Mouse (Mus musculus) splenic B cell, adult 2 months (primary cell): Measurements from ENCODE around the gene Olfr1157.

Source experiments
- DNase-seq: peaks from one replicate; pipeline ENCODE4 v3.0.0-alpha.2; 2011; ENCODE audit warnings: low read depth, low spot score
- H3K27me3 ChIP-seq: 2 replicates; pipeline ENCODE4 v1.6.1; 2012; ENCODE audit warnings: mild to moderate bottlenecking, low read length, moderate library complexity, mixed read lengths; ENCODE audit not compliant: control insufficient read depth, poor library complexity, insufficient read depth, severe bottlenecking
- H3K36me3 ChIP-seq: 2 replicates; pipeline ENCODE4 v1.6.1; 2012; ENCODE audit warnings: mild to moderate bottlenecking, low read length, moderate library complexity, mixed read lengths; ENCODE audit not compliant: control insufficient read depth, poor library complexity, insufficient read depth, severe bottlenecking

The Olfr1157 gene

DNA sequence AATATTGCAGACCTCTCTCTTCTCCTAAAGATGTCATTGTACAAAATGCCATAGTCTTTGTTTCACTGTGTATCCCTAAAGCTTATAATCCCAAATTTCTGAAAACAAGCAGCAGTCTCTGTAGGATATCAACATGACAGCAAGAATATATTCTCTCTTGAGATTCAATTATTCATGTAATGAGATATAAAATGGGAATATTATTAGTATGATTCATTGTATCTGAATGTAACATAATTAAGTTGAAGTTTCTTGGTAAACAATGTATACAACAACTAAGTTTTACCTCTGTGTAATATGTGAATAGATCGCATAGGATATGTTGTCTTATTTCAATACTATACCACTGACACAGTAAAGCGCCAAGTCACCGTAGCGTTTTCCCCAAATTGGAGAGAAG lies at the start of gene Olfr1157:
TSS of gene Olfr1157 (minus strand) at position 101 of the 400 bp plus-strand sequence.
- Histone ChIP-seq H3K36me3 (no peaks in the 10 kb centered on the region), H3K27me3 (no peaks in the 10 kb centered on the region)
- no peak for DNase-seq

DNA sequence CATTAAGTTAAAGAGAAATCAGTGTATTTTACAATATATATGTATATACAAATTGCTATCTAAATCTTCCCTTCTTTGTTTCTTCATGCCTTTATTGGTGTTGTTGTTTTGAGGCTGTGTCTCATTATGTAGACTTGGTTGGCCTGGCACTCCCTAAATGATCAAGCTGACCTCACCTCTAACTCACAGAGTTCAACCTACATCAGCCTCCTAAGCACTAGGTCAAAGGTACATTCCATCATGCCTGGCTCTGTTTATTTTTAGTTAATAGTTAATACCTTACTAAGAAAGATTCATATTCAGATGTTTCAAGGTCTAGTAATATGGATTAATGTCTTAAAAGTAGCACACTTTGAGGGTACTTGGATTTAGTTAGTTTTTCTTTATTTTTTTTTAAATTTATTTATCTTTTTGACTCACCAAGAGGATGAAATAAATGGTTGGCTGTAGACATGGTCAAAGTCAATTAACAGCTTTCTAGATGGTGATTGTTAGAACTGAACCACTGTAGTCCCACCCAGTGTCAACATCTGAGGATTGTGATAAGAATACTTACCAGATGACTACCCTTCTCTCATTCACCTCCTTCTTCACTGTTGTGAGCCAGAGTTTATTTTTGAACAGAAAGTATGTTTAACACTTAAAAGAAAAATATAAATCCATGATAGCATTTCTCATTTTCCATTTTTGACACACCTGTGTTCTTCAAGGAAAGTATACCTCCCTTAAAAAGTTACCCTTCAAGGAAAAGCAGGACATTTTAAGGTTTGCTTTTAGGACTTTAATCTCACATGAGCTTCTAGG lies 39.6 kb upstream of the Olfr1157 start, which contains the start of gene Olfr1160:
TSS of gene Olfr1160 (minus strand) at position 754 of the 804 bp plus-strand sequence.
- Histone ChIP-seq H3K27me3 (no peaks in the 10 kb centered on the region), H3K36me3 (no peaks in the 10 kb centered on the region)
- DNase-seq: no peak

DNA sequence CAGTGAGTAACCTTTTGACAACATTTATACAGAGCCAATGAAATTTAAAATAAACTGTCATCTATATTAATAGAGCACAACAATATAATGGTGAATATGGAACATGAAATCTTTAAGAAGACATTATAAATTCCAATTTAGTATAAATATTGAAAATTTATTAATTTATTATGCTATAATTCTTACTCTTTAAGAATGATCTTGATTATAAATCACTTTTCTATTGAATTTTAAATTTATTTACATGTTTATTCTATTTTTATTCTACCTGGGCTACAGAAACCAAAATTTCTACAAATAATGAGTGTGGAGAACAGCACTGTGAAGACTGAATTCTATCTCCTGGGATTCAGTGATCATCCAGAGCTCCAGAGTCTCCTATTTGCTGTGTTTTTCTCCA lies 21.7 kb upstream of the Olfr1157 start, which contains the start of gene Olfr1158:
TSS of gene Olfr1158 (plus strand) at position 301 of the 400 bp plus-strand sequence.
- Histone ChIP-seq H3K36me3 (no peaks in the 10 kb centered on the region), H3K27me3 (no peaks in the 10 kb centered on the region)
- no peak for DNase-seq

DNA sequence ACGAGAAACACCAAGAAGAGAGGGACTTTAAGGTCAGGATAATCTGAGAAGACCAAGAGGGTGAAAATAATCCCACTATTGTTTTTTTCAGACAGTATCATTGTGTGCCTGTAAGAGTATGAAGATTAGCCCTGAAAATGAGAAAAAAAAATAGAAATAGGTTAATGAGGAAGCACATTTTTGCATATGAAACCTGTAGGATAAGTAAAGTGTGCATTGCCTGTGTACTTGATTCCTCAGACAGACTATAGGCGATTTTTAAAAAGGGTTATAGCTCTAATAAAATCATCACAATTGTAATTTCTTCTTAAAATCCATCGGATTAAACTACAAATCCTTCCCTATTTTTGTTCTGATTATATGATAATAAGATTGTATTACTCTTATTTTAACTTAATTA lies 6.5 kb upstream of the Olfr1157 start, which contains the start of gene Olfr74:
TSS of gene Olfr74 (minus strand) at position 101 of the 400 bp plus-strand sequence.
- H3K36me3 ChIP-seq: no peaks in the 10 kb centered on the region
- DNase-seq: no peak
- no peaks in the 10 kb centered on the region for H3K27me3 ChIP-seq

DNA sequence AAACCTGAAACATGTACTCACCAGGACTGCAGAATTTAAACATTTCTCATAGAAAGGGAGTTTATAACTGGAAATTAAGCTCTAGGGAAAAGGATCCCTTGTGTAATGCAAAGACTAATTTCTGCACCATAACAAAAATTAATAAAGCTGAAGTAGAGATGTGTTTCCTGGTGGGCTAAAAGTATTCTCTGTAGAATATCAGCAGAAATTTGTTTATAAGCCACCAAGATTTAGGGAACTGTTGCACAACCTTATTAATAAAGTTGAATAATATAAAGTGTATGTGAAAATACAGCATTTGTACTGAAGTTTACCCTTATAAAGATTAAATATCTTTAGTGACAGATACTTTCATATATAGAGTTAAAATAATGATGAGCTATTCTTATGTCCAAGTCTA lies 15.1 kb downstream of the Olfr1157 start, which contains the start of gene Olfr1156:
TSS of gene Olfr1156 (minus strand) at position 101 of the 400 bp plus-strand sequence.
- H3K27me3 ChIP-seq: no peaks in the 10 kb centered on the region
- no peaks in the 10 kb centered on the region for H3K36me3 ChIP-seq
- no peak for DNase-seq

DNA sequence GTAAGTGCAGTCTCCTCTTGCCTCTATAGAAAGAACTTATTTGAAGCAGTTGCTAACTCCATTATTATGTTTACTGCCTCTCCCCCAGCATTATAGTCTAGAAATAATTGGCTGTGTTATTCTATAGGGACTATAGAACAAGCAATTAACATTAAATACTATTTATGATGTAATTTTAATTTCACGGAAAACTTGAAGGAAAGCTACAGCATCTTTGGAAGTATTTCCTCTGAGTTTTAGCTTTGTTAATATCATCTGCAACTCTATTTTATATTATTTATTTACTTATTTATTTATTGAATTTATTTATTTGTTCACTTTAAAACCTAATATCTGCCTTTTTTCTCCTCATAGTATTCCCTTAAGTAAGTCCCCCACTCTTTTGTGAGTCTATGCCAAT lies 23.1 kb downstream of the Olfr1157 start, which contains the start of gene Olfr1155:
TSS of gene Olfr1155 (minus strand) at position 101 of the 400 bp plus-strand sequence.
- no peak for DNase-seq
- H3K27me3 ChIP-seq: no peaks in the 10 kb centered on the region
- no peaks in the 10 kb centered on the region for H3K36me3 ChIP-seq
